Mouse (Mus musculus): Measurements from ENCODE around the gene B4galt4. TPM values are rescaled to one million over a fixed set of nuclear protein-coding genes. Genes with fewer than 3 reads are reported as not detected.
"Not testable (repeated sequence)": the region's sequence is repeated elsewhere in the genome, so short reads cannot be mapped to it uniquely, and the experiment has no call there.

B4galt4 gene
- polyA plus RNA-seq, 1 experiment from 2014 or later, result 39.3 TPM

GRCm38 (mm10) chr16:38800091-38800490 is 58.0 kb downstream of the B4galt4 start, which contains the start of gene Upk1b:
Upk1b (minus strand) TSS chr16:38800328.
- DNase-seq (ENCODE audit: low spot score) (peak; percentile 46), ATAC-seq (replicated peaks; ENCODE audit: insufficient number of reproducible peaks, low FRiP score, low TSS enrichment, low read depth) (peak; percentile 56; the same call in 1 of the 2 replicates)
- no peaks in the 10 kb centered on the region for H3K27me3 ChIP-seq (ENCODE audit: control insufficient read depth, insufficient read depth, low read length)
- 35% methylated on average over 10 of the region's 10 CpGs for WGBS
- no peak within 1 kb of the TSS for H3K4me2 ChIP-seq (ENCODE audit: low read depth, low read length)
- H3K27ac ChIP-seq (replicated peaks; ENCODE audit: low read depth, low read length), result no peak within 1 kb of the TSS
- H3K4me3 ChIP-seq (ENCODE audit: low read depth, low read length), result no peak within 1 kb of the TSS
- H3K36me3 ChIP-seq (replicated peaks; ENCODE audit: control insufficient read depth, insufficient read depth, low read depth, low read length), result no peaks in the 10 kb centered on the region
- H3K9ac ChIP-seq (replicated peaks; ENCODE audit: low read length), result no peak within 1 kb of the TSS
- H3K4me1 ChIP-seq (ENCODE audit: control insufficient read depth, insufficient read depth, low read length), result no peaks in the 10 kb centered on the region
- no peaks in the 10 kb centered on the region for H3K9me3 ChIP-seq (replicated peaks; ENCODE audit: control insufficient read depth, low read length)

- not testable (repeated sequence) for H3K4me1 ChIP-seq (ENCODE audit: control insufficient read depth, insufficient read depth, low read length); H3K9ac ChIP-seq (replicated peaks; ENCODE audit: low read length); H3K4me2 ChIP-seq (ENCODE audit: low read depth, low read length); H3K36me3 ChIP-seq (replicated peaks; ENCODE audit: control insufficient read depth, insufficient read depth, low read depth, low read length); H3K4me3 ChIP-seq (ENCODE audit: low read depth, low read length); H3K27ac ChIP-seq (replicated peaks; ENCODE audit: low read depth, low read length); ATAC-seq (replicated peaks; ENCODE audit: insufficient number of reproducible peaks, low FRiP score, low TSS enrichment, low read depth); DNase-seq (ENCODE audit: low spot score); H3K27me3 ChIP-seq (ENCODE audit: control insufficient read depth, insufficient read depth, low read length); H3K9me3 ChIP-seq (replicated peaks; ENCODE audit: control insufficient read depth, low read length)
- WGBS, result 88% methylated on average over 5 of the region's 5 CpGs
These were observed 65.7 kb downstream of the B4galt4 start for GRCm38 (mm10) chr16:38807796-38808195.

GRCm38 (mm10) chr16:38810196-38810595 is 68.1 kb downstream of the B4galt4 start:
- ATAC-seq (replicated peaks; ENCODE audit: insufficient number of reproducible peaks, low FRiP score, low TSS enrichment, low read depth) (no peak), DNase-seq (ENCODE audit: low spot score) (no peak)
- no peak overlapping the region for H3K4me3 ChIP-seq (ENCODE audit: low read depth, low read length)
- WGBS, result 80% methylated on average over 5 of the region's 5 CpGs
- no peak overlapping the region for H3K27ac ChIP-seq (replicated peaks; ENCODE audit: low read depth, low read length)
- H3K4me2 ChIP-seq (ENCODE audit: low read depth, low read length), result no peak overlapping the region
- H3K27me3 ChIP-seq (ENCODE audit: control insufficient read depth, insufficient read depth, low read length), result no peaks in the 10 kb centered on the region
- no peaks in the 10 kb centered on the region for H3K36me3 ChIP-seq (replicated peaks; ENCODE audit: control insufficient read depth, insufficient read depth, low read depth, low read length)
- H3K4me1 ChIP-seq (ENCODE audit: control insufficient read depth, insufficient read depth, low read length), result no peaks in the 10 kb centered on the region
- H3K9me3 ChIP-seq (replicated peaks; ENCODE audit: control insufficient read depth, low read length), result no peaks in the 10 kb centered on the region
- H3K9ac ChIP-seq (replicated peaks; ENCODE audit: low read length), result no peak overlapping the region

GRCm38 (mm10) chr16:38812521-38812920 is 70.5 kb downstream of the B4galt4 start:
- WGBS, result 31% methylated on average over 8 of the region's 8 CpGs
- ATAC-seq (replicated peaks; ENCODE audit: insufficient number of reproducible peaks, low FRiP score, low TSS enrichment, low read depth), result no peak
- Histone ChIP-seq H3K9me3 (replicated peaks; ENCODE audit: control insufficient read depth, low read length) (no peaks in the 10 kb centered on the region), H3K27ac (replicated peaks; ENCODE audit: low read depth, low read length) (no peak overlapping the region), H3K4me2 (ENCODE audit: low read depth, low read length) (no peak overlapping the region), H3K36me3 (replicated peaks; ENCODE audit: control insufficient read depth, insufficient read depth, low read depth, low read length) (no peaks in the 10 kb centered on the region), H3K4me3 (ENCODE audit: low read depth, low read length) (no peak overlapping the region), H3K4me1 (ENCODE audit: control insufficient read depth, insufficient read depth, low read length) (no peaks in the 10 kb centered on the region), H3K27me3 (ENCODE audit: control insufficient read depth, insufficient read depth, low read length) (no peaks in the 10 kb centered on the region), H3K9ac (replicated peaks; ENCODE audit: low read length) (no peak overlapping the region)
- DNase-seq (ENCODE audit: low spot score), result peak; percentile 86

Other genes with a start within 250 kb of the B4galt4 start
- 21.5 and 23.6 TPM in 2 replicates for gene Timmdc1, start 219.6 kb upstream of the B4galt4 start, polyA plus RNA-seq (2014; fragmentation: Nextera tagmentation; extraction: Ambion mirVana)
- gene Poglut1, start 192.0 kb upstream of the B4galt4 start, polyA plus RNA-seq (2014; fragmentation: Nextera tagmentation; extraction: Ambion mirVana), result 80.3 and 80.8 TPM in 2 replicates
- 107 and 116 TPM in 2 replicates for gene Tmem39a, start 183.6 kb upstream of the B4galt4 start, polyA plus RNA-seq (2014; fragmentation: Nextera tagmentation; extraction: Ambion mirVana)
- 8.0 and 9.4 TPM in 2 replicates for gene Arhgap31, start 29.0 kb upstream of the B4galt4 start, polyA plus RNA-seq (2014; fragmentation: Nextera tagmentation; extraction: Ambion mirVana)
- gene Upk1b, start 58.1 kb downstream of the B4galt4 start, polyA plus RNA-seq (2014; fragmentation: Nextera tagmentation; extraction: Ambion mirVana), result 2.6 and 2.9 TPM in 2 replicates
- not detected in 2 replicates for gene 4930435E12Rik, start 86.5 kb downstream of the B4galt4 start, polyA plus RNA-seq (2014; fragmentation: Nextera tagmentation; extraction: Ambion mirVana)
- gene Igsf11, start 150.4 kb downstream of the B4galt4 start, polyA plus RNA-seq (2014; fragmentation: Nextera tagmentation; extraction: Ambion mirVana), result 0.49 and 0.75 TPM in 2 replicates